Comparison of ENCODE assay signal across 9 mouse cellular contexts in the genomic region with DNA sequence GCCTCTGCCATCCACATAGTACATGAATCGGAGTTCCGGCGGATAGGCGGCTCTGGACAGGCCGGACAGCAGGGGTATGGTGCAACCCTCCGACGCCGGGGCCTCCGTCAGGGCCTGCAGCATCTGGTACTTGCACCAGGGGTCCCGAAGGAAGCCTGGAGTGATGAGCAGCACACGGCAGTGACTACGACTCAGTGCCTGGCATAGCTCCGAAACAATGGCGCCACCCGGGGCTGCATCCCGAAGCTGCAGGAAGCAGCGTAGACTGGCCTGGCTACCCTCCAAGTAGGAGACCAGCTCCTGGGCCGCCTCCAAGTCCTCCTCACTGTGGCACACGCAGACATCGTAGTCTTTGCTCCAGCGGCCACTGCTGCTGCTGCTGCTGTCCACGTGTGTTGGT. TPM values are rescaled to one million over a fixed set of nuclear protein-coding genes. Genes with fewer than 3 reads are reported as not detected.
A peak's percentile ranks its signal among the peaks of the same experiment; 100 is the strongest.
DNase-seq lines count a peak whose midpoint lies in the region; ATAC-seq and TF ChIP-seq lines count a peak whose summit lies in the region.
"Had no signal": no experiment of that assay in that cellular context is flagged by ENCODE, and none has a peak within 500 bp of the region (broad histone marks: within the 10 kb centered on the region; RNA-seq: fewer than 3 reads in every experiment).

No protein-coding gene starts in this region.

- peak; percentile 44 for DNase-seq in gastrocnemius, adult 2 months
- DNase-seq in gastrocnemius, postnatal 36 days = no peak
- peak; percentile 34 for DNase-seq in ovary, postnatal 36 days (ENCODE audit: low spot score)
- DNase-seq in ovary, postnatal 10 days (ENCODE audit: low spot score) = no peak
- peak; percentile 23 to 30 for DNase-seq in kidney, adult 8-10 months
- DNase-seq in lung, postnatal 4 days = peak; percentile 62 to 75
- DNase-seq in ovary, postnatal 14 days (ENCODE audit: low spot score) = no peak

- TF ChIP-seq CTCF in gastrocnemius, adult 2 months (IDR thresholded peaks at IDR 0.05) = no peak

- H3K4me3 ChIP-seq in gastrocnemius, adult 2 months = no peak overlapping the region
- H3K4me3 ChIP-seq: limb, embryonic 13.5 days had no signal

- intact Hi-C loops in gastrocnemius, adult 2 months (cut with DNase I) = no loop called here
- intact Hi-C loops in gastrocnemius, postnatal 36 days (cut with DNase I) = no loop called here

- peak overlapping the region; percentile 83; the same call in 1 of the 2 replicates for H3K27ac ChIP-seq in gastrocnemius, adult 2 months
- H3K27ac ChIP-seq: limb, embryonic 13.5 days had no signal

- no peak for ATAC-seq in granulocyte monocyte progenitor cell, adult 5-6 weeks (replicated peaks; ENCODE audit: poor library complexity, severe bottlenecking)

RNA-seq across cellular contexts. Expression of a gene that starts 11.3 kb away (rescaled TPM):
- 100 to 1,000 TPM; 222 to 262 TPM for total RNA-seq in gastrocnemius, adult 2 months (2021)
- 100 to 1,000 TPM; 190 to 215 TPM for total RNA-seq in gastrocnemius, postnatal 36 days (2021)
- total RNA-seq in granulocyte monocyte progenitor cell, adult 5-6 weeks (2014; fragmentation: Nextera tagmentation) = 71.1 and 86.8 TPM in 2 replicates
- 75.6 and 85.4 TPM in 2 replicates for total RNA-seq in granulocyte monocyte progenitor cell, adult 5-6 weeks (2017)

RNA-seq across cellular contexts. Expression of a gene that starts 11.4 kb away (rescaled TPM):
- total RNA-seq in gastrocnemius, adult 2 months (2021) = 10 to 100 TPM; 29.1 to 42.0 TPM
- 10 to 100 TPM; 27.3 to 32.1 TPM for total RNA-seq in gastrocnemius, postnatal 36 days (2021)
- total RNA-seq in granulocyte monocyte progenitor cell, adult 5-6 weeks (2014; fragmentation: Nextera tagmentation) = 10.4 and 12.5 TPM in 2 replicates
- total RNA-seq in granulocyte monocyte progenitor cell, adult 5-6 weeks (2017) = 9.7 and 10.2 TPM in 2 replicates

RNA-seq across cellular contexts. Expression of a gene that starts 12.8 kb away (rescaled TPM):
- total RNA-seq in gastrocnemius, adult 2 months (2021) = 1 to 10 TPM; 7.7 to 8.4 TPM
- 1 to 10 TPM; 6.0 to 6.8 TPM for total RNA-seq in gastrocnemius, postnatal 36 days (2021)
- 68.1 and 71.8 TPM in 2 replicates for total RNA-seq in granulocyte monocyte progenitor cell, adult 5-6 weeks (2014; fragmentation: Nextera tagmentation)
- total RNA-seq in granulocyte monocyte progenitor cell, adult 5-6 weeks (2017) = 61.8 and 66.6 TPM in 2 replicates

RNA-seq across cellular contexts. Expression of a gene that starts 22.2 kb away (rescaled TPM):
- total RNA-seq in gastrocnemius, adult 2 months (2021) = 10 to 100 TPM; 17.6 to 20.3 TPM
- total RNA-seq in gastrocnemius, postnatal 36 days (2021) = 10 to 100 TPM; 17.8 to 24.4 TPM
- total RNA-seq in granulocyte monocyte progenitor cell, adult 5-6 weeks (2014; fragmentation: Nextera tagmentation) = 33.0 and 46.3 TPM in 2 replicates
- total RNA-seq in granulocyte monocyte progenitor cell, adult 5-6 weeks (2017) = 34.3 and 38.1 TPM in 2 replicates

Comparison
In these comparisons a context has a peak if more than half of its experiments do, and no peak if none do; other contexts are left out.
1. DNase-seq: peak in gastrocnemius, adult 2 months (single experiment), ovary, postnatal 36 days (single experiment), kidney, adult 8-10 months (2 of 2) and lung, postnatal 4 days (2 of 2); none in gastrocnemius, postnatal 36 days (0 of 2), ovary, postnatal 10 days (single experiment) and ovary, postnatal 14 days (single experiment).
2. RNA of a gene that starts 12.8 kb away (total RNA-seq): 61.8 to 71.8 TPM in granulocyte monocyte progenitor cell, adult 5-6 weeks; 7.7 to 8.4 TPM in gastrocnemius, adult 2 months and 6.0 to 6.8 TPM in gastrocnemius, postnatal 36 days; every median in the first group is over 4 times any median in the second.